Comparison of ENCODE assay signal across 12 mouse cellular contexts in genomic region chr9:110668601-110669293, GRCm38 (mm10). TPM values are rescaled to one million over a fixed set of nuclear protein-coding genes. Genes with fewer than 3 reads are reported as not detected.
A peak's percentile ranks its signal among the peaks of the same experiment; 100 is the strongest.
DNase-seq lines count a peak whose midpoint lies in the region; ATAC-seq lines count a peak whose summit lies in the region.
"Had no signal": no experiment of that assay in that cellular context is flagged by ENCODE, and none has a peak within 500 bp of the region (broad histone marks: within the 10 kb centered on the region; RNA-seq: fewer than 3 reads in every experiment).

No protein-coding gene starts in this region.

- 26% methylated on average over 6 of the region's 6 CpGs for WGBS in heart, embryonic 14.5 days
- WGBS in midbrain, embryonic 11.5 days, result 94% methylated on average over 6 of the region's 6 CpGs
- WGBS in midbrain, embryonic 10.5 days, result 92% methylated on average over 6 of the region's 6 CpGs
- WGBS in liver, embryonic 16.5 days (ENCODE audit: insufficient replicate concordance), result 26% methylated on average over 6 of the region's 6 CpGs
- 97% methylated on average over 6 of the region's 6 CpGs for WGBS in forebrain, embryonic 12.5 days

- no peaks in the 10 kb centered on the region for H3K9me3 ChIP-seq in heart, embryonic 14.5 days (ENCODE audit: control insufficient read depth, low read length)
- H3K9me3 ChIP-seq in midbrain, embryonic 11.5 days (ENCODE audit: control insufficient read depth, low read length), result no peaks in the 10 kb centered on the region
- no peaks in the 10 kb centered on the region for H3K9me3 ChIP-seq in midbrain, embryonic 10.5 days (replicated peaks)
- H3K9me3 ChIP-seq in liver, embryonic 16.5 days (replicated peaks; ENCODE audit: control insufficient read depth, low read length), result no peaks in the 10 kb centered on the region
- H3K9me3 ChIP-seq in forebrain, embryonic 12.5 days, result no peaks in the 10 kb centered on the region

- H3K36me3 ChIP-seq in heart, embryonic 14.5 days (ENCODE audit: control insufficient read depth, insufficient read depth, low read length), result 0 out of 2 replicates have a peak, but pooled peaks cover 2% of the 10 kb centered on the region
- H3K36me3 ChIP-seq in midbrain, embryonic 11.5 days (ENCODE audit: control insufficient read depth, insufficient read depth, low read length), result no peaks in the 10 kb centered on the region
- H3K36me3 ChIP-seq in midbrain, embryonic 10.5 days, result no peaks in the 10 kb centered on the region
- no peaks in the 10 kb centered on the region for H3K36me3 ChIP-seq in liver, embryonic 16.5 days (ENCODE audit: control insufficient read depth, insufficient read depth)
- H3K36me3 ChIP-seq in forebrain, embryonic 12.5 days (replicated peaks), result no peaks in the 10 kb centered on the region

- no peak overlapping the region for H3K4me3 ChIP-seq in heart, embryonic 14.5 days (ENCODE audit: control insufficient read depth in 1 of 2, insufficient read depth in 1 of 2, low read depth in 1 of 2, low read length in 2 of 2)
- no peak overlapping the region for H3K4me3 ChIP-seq in midbrain, embryonic 11.5 days (ENCODE audit: low read depth, low read length)
- no peak overlapping the region for H3K4me3 ChIP-seq in midbrain, embryonic 10.5 days
- H3K4me3 ChIP-seq in liver, embryonic 16.5 days (ENCODE audit: low read depth, low read length), result no peak overlapping the region
- H3K4me3 ChIP-seq in forebrain, embryonic 12.5 days (replicated peaks), result no peak overlapping the region

- H3K27me3 ChIP-seq in heart, embryonic 14.5 days (ENCODE audit: control insufficient read depth, insufficient read depth, low read length), result no peaks in the 10 kb centered on the region
- H3K27me3 ChIP-seq in midbrain, embryonic 11.5 days (ENCODE audit: control insufficient read depth, insufficient read depth, low read length), result no peaks in the 10 kb centered on the region
- no peaks in the 10 kb centered on the region for H3K27me3 ChIP-seq in midbrain, embryonic 10.5 days (ENCODE audit: low read depth, poor library complexity, severe bottlenecking)
- no peaks in the 10 kb centered on the region for H3K27me3 ChIP-seq in liver, embryonic 16.5 days (ENCODE audit: control insufficient read depth, insufficient read depth, low read depth, low read length)
- H3K27me3 ChIP-seq in forebrain, embryonic 12.5 days, result no peaks in the 10 kb centered on the region
- H3K27me3 ChIP-seq: Patski had no signal

- peak overlapping the region; percentile 44; the same call in 1 of the 2 replicates for H3K9ac ChIP-seq in heart, embryonic 14.5 days (ENCODE audit: low read length)
- H3K9ac ChIP-seq in midbrain, embryonic 11.5 days (ENCODE audit: low read length), result no peak overlapping the region
- no peak overlapping the region for H3K9ac ChIP-seq in liver, embryonic 16.5 days (ENCODE audit: low read depth, low read length)
- no peak overlapping the region for H3K9ac ChIP-seq in forebrain, embryonic 12.5 days
- H3K9ac ChIP-seq: lung, embryonic 14.5 days had no signal

- peak overlapping the region; percentile 64 to 84 for H3K27ac ChIP-seq in heart, embryonic 14.5 days (replicated peaks in 1 of 2; ENCODE audit: control insufficient read depth in 1 of 2, insufficient read depth in 1 of 2, low read depth in 2 of 2, low read length in 2 of 2)
- no peak overlapping the region for H3K27ac ChIP-seq in midbrain, embryonic 11.5 days (ENCODE audit: low read depth, low read length)
- no peak overlapping the region for H3K27ac ChIP-seq in midbrain, embryonic 10.5 days (replicated peaks)
- peak overlapping the region; percentile 34 for H3K27ac ChIP-seq in liver, embryonic 16.5 days (ENCODE audit: low read length)
- H3K27ac ChIP-seq in forebrain, embryonic 12.5 days, result no peak overlapping the region

- no peak for DNase-seq in heart, adult 18-20 months
- DNase-seq in midbrain, embryonic 11.5 days (ENCODE audit: low spot score, missing footprints), result peak; percentile 39
- no peak for DNase-seq in midbrain, embryonic 10.5 days (ENCODE audit: low spot score)
- DNase-seq in left cerebral cortex, adult 9 months (ENCODE audit: low spot score in 2 of 2), result no peak
- no peak for DNase-seq in thymus, postnatal 25 days
- DNase-seq: adrenal gland, adult 2 months; kidney, postnatal 36 days; lung, embryonic 14.5 days had no signal

- H3K4me1 ChIP-seq in heart, embryonic 14.5 days (ENCODE audit: control insufficient read depth in 2 of 2, insufficient read depth in 2 of 2, low read length in 2 of 2), result peaks cover 64 to 93% of the 10 kb centered on the region in 2 experiments
- peaks cover 10% of the 10 kb centered on the region for H3K4me1 ChIP-seq in midbrain, embryonic 11.5 days (ENCODE audit: control insufficient read depth, insufficient read depth, low read length)
- peaks cover 46% of the 10 kb centered on the region for H3K4me1 ChIP-seq in midbrain, embryonic 10.5 days
- peaks cover 86% of the 10 kb centered on the region for H3K4me1 ChIP-seq in liver, embryonic 16.5 days (ENCODE audit: control insufficient read depth, low read depth, low read length)
- H3K4me1 ChIP-seq in forebrain, embryonic 12.5 days, result peaks cover 31% of the 10 kb centered on the region

- H3K4me2 ChIP-seq in heart, embryonic 14.5 days (ENCODE audit: low read length), result peak overlapping the region; percentile 12
- no peak overlapping the region for H3K4me2 ChIP-seq in midbrain, embryonic 11.5 days
- peak overlapping the region; percentile 18; the same call in 1 of the 2 replicates for H3K4me2 ChIP-seq in liver, embryonic 16.5 days (ENCODE audit: low read depth, low read length)
- no peak overlapping the region for H3K4me2 ChIP-seq in forebrain, embryonic 12.5 days
- H3K4me2 ChIP-seq: lung, embryonic 14.5 days had no signal

- ATAC-seq in heart, embryonic 14.5 days (ENCODE audit: insufficient number of reproducible peaks, insufficient read depth, low FRiP score, low read depth), result 0 out of 2 replicates have a peak, but pooled peaks have one; percentile 28
- ATAC-seq in midbrain, embryonic 11.5 days (ENCODE audit: low FRiP score), result no peak
- ATAC-seq in liver, embryonic 16.5 days (ENCODE audit: low read depth), result peak; percentile 85
- no peak for ATAC-seq in forebrain, embryonic 12.5 days (ENCODE audit: low FRiP score)
- ATAC-seq: Patski had no signal

RNA-seq across cellular contexts. Expression of gene Ccdc12, which starts 12.4 kb away (rescaled TPM):
- polyA plus RNA-seq in heart, embryonic 14.5 days (2014; fragmentation: Nextera tagmentation; extraction: Ambion mirVana), result 146 and 147 TPM in 2 replicates
- 10 to 100 TPM; 57.3 to 61.5 TPM for total RNA-seq in heart, adult 18-20 months (2021)
- polyA plus RNA-seq in midbrain, embryonic 11.5 days (2014; fragmentation: Nextera tagmentation; extraction: Ambion mirVana), result 135 and 144 TPM in 2 replicates
- 176 and 189 TPM in 2 replicates for polyA plus RNA-seq in midbrain, embryonic 10.5 days (2016; fragmentation: Nextera tagmentation; extraction: Ambion mirVana)
- 59.5 and 60.5 TPM in 2 replicates for polyA plus RNA-seq in liver, embryonic 16.5 days (2015; fragmentation: Nextera tagmentation; extraction: Ambion mirVana)
- 139 and 143 TPM in 2 replicates for polyA plus RNA-seq in forebrain, embryonic 12.5 days (2016; fragmentation: Nextera tagmentation; extraction: Ambion mirVana)

RNA-seq across cellular contexts. Expression of gene Nbeal2, which starts 14.8 kb away (rescaled TPM):
- polyA plus RNA-seq in heart, embryonic 14.5 days (2014; fragmentation: Nextera tagmentation; extraction: Ambion mirVana), result 2.4 and 2.7 TPM in 2 replicates
- total RNA-seq in heart, adult 18-20 months (2021), result 1 to 10 TPM; 6.8 to 7.6 TPM
- 1.1 and 1.6 TPM in 2 replicates for polyA plus RNA-seq in midbrain, embryonic 11.5 days (2014; fragmentation: Nextera tagmentation; extraction: Ambion mirVana)
- 1.3 and 1.4 TPM in 2 replicates for polyA plus RNA-seq in midbrain, embryonic 10.5 days (2016; fragmentation: Nextera tagmentation; extraction: Ambion mirVana)
- 1.7 and 2.8 TPM in 2 replicates for polyA plus RNA-seq in liver, embryonic 16.5 days (2015; fragmentation: Nextera tagmentation; extraction: Ambion mirVana)
- 2.0 and 2.3 TPM in 2 replicates for polyA plus RNA-seq in forebrain, embryonic 12.5 days (2016; fragmentation: Nextera tagmentation; extraction: Ambion mirVana)

RNA-seq across cellular contexts. Expression of gene Nradd, which starts 44.5 kb away (rescaled TPM):
- polyA plus RNA-seq in heart, embryonic 14.5 days (2014; fragmentation: Nextera tagmentation; extraction: Ambion mirVana), result 8.4 and 12.2 TPM in 2 replicates
- total RNA-seq in heart, adult 18-20 months (2021), result 1 to 10 TPM; 1.4 to 2.0 TPM
- 20.7 and 22.8 TPM in 2 replicates for polyA plus RNA-seq in midbrain, embryonic 11.5 days (2014; fragmentation: Nextera tagmentation; extraction: Ambion mirVana)
- polyA plus RNA-seq in midbrain, embryonic 10.5 days (2016; fragmentation: Nextera tagmentation; extraction: Ambion mirVana), result 36.8 and 45.4 TPM in 2 replicates
- 1.4 and 1.9 TPM in 2 replicates for polyA plus RNA-seq in liver, embryonic 16.5 days (2015; fragmentation: Nextera tagmentation; extraction: Ambion mirVana)
- polyA plus RNA-seq in forebrain, embryonic 12.5 days (2016; fragmentation: Nextera tagmentation; extraction: Ambion mirVana), result 31.0 and 32.0 TPM in 2 replicates

Comparison
In these comparisons a context has a peak if more than half of its experiments do, and no peak if none do; other contexts are left out.
1. ATAC-seq: peak in heart, embryonic 14.5 days (single experiment) and liver, embryonic 16.5 days (single experiment); none in midbrain, embryonic 11.5 days (single experiment) and forebrain, embryonic 12.5 days (single experiment).
2. H3K27ac ChIP-seq: peak in heart, embryonic 14.5 days (2 of 2) and liver, embryonic 16.5 days (single experiment); none in midbrain, embryonic 11.5 days (single experiment), midbrain, embryonic 10.5 days (single experiment) and forebrain, embryonic 12.5 days (single experiment).
3. H3K4me2 ChIP-seq: peak in heart, embryonic 14.5 days (single experiment) and liver, embryonic 16.5 days (single experiment); none in midbrain, embryonic 11.5 days (single experiment) and forebrain, embryonic 12.5 days (single experiment).